Mouse (Mus musculus): ENCODE results near the gene Ypel5. TPM values are rescaled to one million over a fixed set of nuclear protein-coding genes. Genes with fewer than 3 reads are reported as not detected.

The Ypel5 gene
- polyA plus RNA-seq, 1 experiment from 2014 or later: 103 TPM

GRCm38 (mm10) chr17:72890398-72890898, 54.2 kb downstream of the Ypel5 start:
- H3K4me2 ChIP-seq: peak overlapping the region; percentile 29
- no peaks in the 10 kb centered on the region for H3K36me3 ChIP-seq
- no peaks in the 10 kb centered on the region for H3K9me3 ChIP-seq (replicated peaks)
- no peaks in the 10 kb centered on the region for H3K27me3 ChIP-seq (replicated peaks)
- H3K9ac ChIP-seq (replicated peaks): no peak overlapping the region
- peaks cover 10% of the 10 kb centered on the region for H3K4me1 ChIP-seq
- no peak overlapping the region for H3K27ac ChIP-seq (replicated peaks)
- 57% methylated on average over 8 of the region's 8 CpGs for WGBS
- peak; percentile 55; the same call in 1 of the 2 replicates for ATAC-seq (ENCODE audit: low FRiP score)
- no peak overlapping the region for H3K4me3 ChIP-seq (replicated peaks)

GRCm38 (mm10) chr17:72891556-72891955, 55.3 kb downstream of the Ypel5 start:
- Histone ChIP-seq H3K4me1 (peaks cover 10% of the 10 kb centered on the region), H3K36me3 (no peaks in the 10 kb centered on the region), H3K27me3 (replicated peaks) (no peaks in the 10 kb centered on the region), H3K9me3 (replicated peaks) (no peaks in the 10 kb centered on the region), H3K27ac (replicated peaks) (no peak overlapping the region), H3K4me3 (replicated peaks) (no peak overlapping the region), H3K4me2 (no peak overlapping the region), H3K9ac (replicated peaks) (no peak overlapping the region)
- no peak for ATAC-seq (ENCODE audit: low FRiP score)
- 94% methylated on average over 6 of the region's 6 CpGs for WGBS

DNA sequence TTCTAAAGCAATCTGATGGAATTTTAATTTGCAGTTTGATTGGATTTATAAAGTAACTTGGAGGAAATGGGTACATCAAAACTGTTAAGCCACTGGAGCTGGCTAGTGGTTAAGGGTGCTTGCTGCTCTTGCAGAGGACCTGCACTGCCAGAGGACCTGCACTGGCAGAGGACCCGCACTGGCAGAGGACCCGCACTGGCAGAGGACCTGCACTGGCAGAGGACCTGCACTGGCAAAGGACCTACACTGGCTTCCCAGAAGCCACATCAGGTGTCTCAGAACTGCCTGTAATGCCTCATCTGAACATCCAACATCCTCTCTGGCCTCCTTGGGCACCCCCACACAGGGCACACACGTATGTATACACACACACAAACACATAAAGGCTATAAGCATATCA, 59.3 kb downstream of the Ypel5 start:
- H3K4me3 ChIP-seq (replicated peaks): no peak overlapping the region
- no peak overlapping the region for H3K4me2 ChIP-seq
- H3K4me1 ChIP-seq: peaks cover under 1% of the 10 kb centered on the region; the same call in 1 of the 2 replicates
- ATAC-seq (ENCODE audit: low FRiP score): no peak
- no peak overlapping the region for H3K27ac ChIP-seq (replicated peaks)
- H3K9ac ChIP-seq (replicated peaks): no peak overlapping the region
- H3K36me3 ChIP-seq: no peaks in the 10 kb centered on the region
- WGBS: 88% methylated on average over 3 of the region's 3 CpGs
- H3K9me3 ChIP-seq (replicated peaks): no peaks in the 10 kb centered on the region
- no peaks in the 10 kb centered on the region for H3K27me3 ChIP-seq (replicated peaks)

DNA sequence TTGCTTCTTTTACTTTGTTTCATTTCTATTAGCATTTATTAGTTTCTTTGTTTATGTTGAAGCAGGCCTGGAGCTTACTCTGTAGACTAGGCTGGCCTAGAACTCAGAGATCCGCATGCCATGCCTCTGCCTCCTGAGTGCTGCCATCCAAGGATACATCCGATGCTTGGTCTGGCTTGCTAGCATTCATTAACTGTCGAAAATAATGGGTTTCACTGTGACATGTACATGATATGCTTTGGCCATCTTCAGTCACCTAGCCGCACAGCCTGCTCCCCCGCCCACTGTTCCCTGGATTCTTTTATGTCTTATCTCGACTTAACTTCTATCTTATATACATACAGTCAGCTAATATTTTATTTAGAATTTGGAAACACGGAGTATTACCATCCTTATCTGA, 60.8 kb downstream of the Ypel5 start:
- H3K36me3 ChIP-seq: no peaks in the 10 kb centered on the region
- H3K9me3 ChIP-seq (replicated peaks): no peaks in the 10 kb centered on the region
- WGBS: 90% methylated on average over 7 of the region's 7 CpGs
- ATAC-seq (ENCODE audit: low FRiP score): no peak
- no peak overlapping the region for H3K4me2 ChIP-seq
- no peak overlapping the region for H3K9ac ChIP-seq (replicated peaks)
- H3K4me1 ChIP-seq: no peaks in the 10 kb centered on the region
- no peaks in the 10 kb centered on the region for H3K27me3 ChIP-seq (replicated peaks)
- no peak overlapping the region for H3K4me3 ChIP-seq (replicated peaks)
- H3K27ac ChIP-seq (replicated peaks): no peak overlapping the region

DNA sequence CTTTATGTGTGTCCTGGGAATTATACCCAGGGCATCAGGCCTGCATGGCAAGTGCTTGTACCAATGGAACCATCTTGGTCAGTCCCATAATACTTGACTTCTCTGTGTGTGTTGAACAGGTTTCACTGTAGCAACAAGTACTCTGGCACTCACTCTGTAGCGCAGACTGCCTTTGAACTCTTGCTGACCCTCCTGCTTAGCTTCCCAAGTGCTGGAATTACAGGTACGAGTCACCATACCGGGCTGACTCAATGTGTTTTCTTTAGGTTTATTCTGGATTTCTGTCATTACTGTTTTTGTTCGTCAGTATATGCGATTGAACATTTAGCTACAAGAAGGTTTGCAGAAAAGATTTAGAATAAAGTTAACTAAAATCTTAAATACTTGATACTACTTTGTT, 61.7 kb downstream of the Ypel5 start:
- Histone ChIP-seq H3K4me3 (replicated peaks) (no peak overlapping the region), H3K4me2 (no peak overlapping the region), H3K36me3 (no peaks in the 10 kb centered on the region), H3K27me3 (replicated peaks) (no peaks in the 10 kb centered on the region), H3K4me1 (no peaks in the 10 kb centered on the region), H3K27ac (replicated peaks) (no peak overlapping the region), H3K9me3 (replicated peaks) (no peaks in the 10 kb centered on the region), H3K9ac (replicated peaks) (no peak overlapping the region)
- whole genome bisulfite sequencing: 90% methylated on average over 5 of the region's 5 CpGs
- no peak for ATAC-seq (ENCODE audit: low FRiP score)

- no peak for ATAC-seq (ENCODE audit: low FRiP score)
- Histone ChIP-seq H3K36me3 (no peaks in the 10 kb centered on the region), H3K27me3 (replicated peaks) (no peaks in the 10 kb centered on the region), H3K9ac (replicated peaks) (no peak overlapping the region), H3K4me1 (no peaks in the 10 kb centered on the region), H3K9me3 (replicated peaks) (no peaks in the 10 kb centered on the region), H3K4me3 (replicated peaks) (no peak overlapping the region), H3K27ac (replicated peaks) (no peak overlapping the region), H3K4me2 (no peak overlapping the region)
- 52% methylated on average over 3 of the region's 3 CpGs for WGBS
Observed at GRCm38 (mm10) chr17:72898775-72899174, 62.5 kb downstream of the Ypel5 start.

Other genes starting within 250 kb of the Ypel5 start
- gene Alk, start 231.8 kb upstream of the Ypel5 start, polyA plus RNA-seq (2015; fragmentation: Nextera tagmentation; extraction: Ambion mirVana): 6.2 and 8.3 TPM in 2 replicates
- gene Lbh, start 81.9 kb downstream of the Ypel5 start, polyA plus RNA-seq (2015; fragmentation: Nextera tagmentation; extraction: Ambion mirVana): 4.9 and 5.5 TPM in 2 replicates

All from neural tube, embryonic 15.5 days (tissue).